Comparison of ENCODE assay signal across 17 mouse cellular contexts in the genomic region with DNA sequence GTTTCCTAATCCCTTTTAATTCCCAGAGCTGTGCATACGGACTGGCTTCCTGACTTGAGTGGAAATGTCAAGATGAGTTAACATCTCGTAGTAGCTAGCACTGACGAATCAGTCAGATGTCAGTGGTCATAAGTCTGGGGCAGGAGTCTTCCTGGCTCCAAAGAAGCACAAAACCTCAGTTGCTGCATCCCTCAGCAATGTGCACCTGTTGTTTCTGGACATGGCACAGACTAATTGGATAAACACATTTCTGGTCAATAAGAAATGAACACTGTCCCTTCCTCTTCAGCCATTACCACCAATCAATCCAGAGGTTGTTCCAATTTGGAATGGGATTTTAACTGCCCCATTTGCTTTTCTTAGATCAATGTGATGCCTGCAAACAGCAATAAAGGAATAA.
"Had no signal": no experiment of that assay in that cellular context is flagged by ENCODE, and none has a peak within 500 bp of the region (broad histone marks: within the 10 kb centered on the region; RNA-seq: fewer than 3 reads in every experiment).

No protein-coding gene starts in this region.

- DNase-seq: liver, postnatal 0 days; lung, adult 2 months; lung, postnatal 14 days; lung, postnatal 36 days; right cerebral cortex, postnatal 14 days; thymus, adult 2 months; thymus, postnatal 25 days had no signal

- H3K36me3 ChIP-seq: liver, embryonic 15.5 days; lung, embryonic 15.5 days; midbrain, embryonic 13.5 days; midbrain, embryonic 15.5 days; neural tube, embryonic 13.5 days; neural tube, embryonic 15.5 days; stomach, embryonic 15.5 days had no signal

- H3K4me3 ChIP-seq: liver, embryonic 15.5 days; lung, embryonic 15.5 days; megakaryocyte, embryonic 14.5 days; midbrain, embryonic 13.5 days; midbrain, embryonic 15.5 days; neural tube, embryonic 13.5 days; neural tube, embryonic 15.5 days; stomach, embryonic 15.5 days had no signal

- H3K27me3 ChIP-seq: liver, embryonic 15.5 days; lung, embryonic 15.5 days; megakaryocyte, embryonic 14.5 days; midbrain, embryonic 13.5 days; midbrain, embryonic 15.5 days; neural tube, embryonic 13.5 days; neural tube, embryonic 15.5 days; stomach, embryonic 15.5 days had no signal

- H3K4me1 ChIP-seq: liver, embryonic 15.5 days; lung, embryonic 15.5 days; midbrain, embryonic 13.5 days; midbrain, embryonic 15.5 days; stomach, embryonic 15.5 days had no signal

- H3K27ac ChIP-seq: liver, embryonic 15.5 days; lung, embryonic 15.5 days; macrophage; midbrain, embryonic 13.5 days; midbrain, embryonic 15.5 days; neural tube, embryonic 13.5 days; neural tube, embryonic 15.5 days; stomach, embryonic 15.5 days; stomach, postnatal 0 days had no signal
